Mouse (Mus musculus) spleen, adult 12 weeks (tissue): ENCODE results near the gene Inka1.
A peak's percentile ranks its signal among the peaks of the same experiment; 100 is the strongest.

Experiments
- DNase-seq: peaks from one replicate; pipeline ENCODE4 v3.0.0; 2022; ENCODE audit warnings: low spot score

Inka1 gene

GRCm38 (mm10) chr9:107984052-107984753, 1.5 kb downstream of the Inka1 start:
- DNase-seq = no peak

- peak; percentile 26 for DNase-seq
Measured at GRCm38 (mm10) chr9:107983421-107983890, 2.2 kb downstream of the Inka1 start.

DNA sequence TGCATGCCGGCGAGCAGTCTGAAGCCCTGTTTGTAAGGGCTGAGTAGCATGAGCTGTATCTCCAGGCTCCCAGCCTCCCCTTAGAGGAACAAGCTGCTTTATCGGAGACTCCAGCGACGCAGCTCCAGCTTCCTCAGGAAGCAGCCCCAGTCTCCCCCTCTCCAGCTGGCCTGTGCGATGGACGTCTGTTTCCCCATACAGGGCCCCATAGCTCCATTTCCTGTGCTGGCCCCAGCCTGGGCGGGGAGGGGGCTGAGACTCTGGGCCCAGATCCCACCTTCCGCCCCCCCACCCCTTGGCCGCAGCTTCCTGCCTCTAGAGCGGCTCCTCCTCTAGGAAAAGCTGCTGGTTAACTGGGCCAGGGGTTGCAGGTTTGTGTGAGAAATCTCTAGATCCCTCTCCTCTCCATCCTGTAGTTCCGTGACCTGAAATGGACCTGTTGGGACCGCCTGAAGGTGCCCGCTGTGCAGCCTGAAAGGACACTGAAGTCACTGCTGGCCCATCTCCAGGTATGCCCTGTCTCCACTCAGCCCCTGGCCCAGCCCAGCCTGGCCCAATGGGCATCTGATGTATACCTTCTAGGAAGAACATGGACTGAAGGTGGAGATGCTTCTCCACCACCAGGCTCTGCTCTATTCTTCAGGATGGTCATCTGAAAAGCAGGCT, 2.9 kb downstream of the Inka1 start, which contains the start of gene Gm20661:
Gene Gm20661, plus strand, starts transcription at position 378 of the 666 bp plus-strand sequence.
- DNase-seq = peak; percentile 56

DNA sequence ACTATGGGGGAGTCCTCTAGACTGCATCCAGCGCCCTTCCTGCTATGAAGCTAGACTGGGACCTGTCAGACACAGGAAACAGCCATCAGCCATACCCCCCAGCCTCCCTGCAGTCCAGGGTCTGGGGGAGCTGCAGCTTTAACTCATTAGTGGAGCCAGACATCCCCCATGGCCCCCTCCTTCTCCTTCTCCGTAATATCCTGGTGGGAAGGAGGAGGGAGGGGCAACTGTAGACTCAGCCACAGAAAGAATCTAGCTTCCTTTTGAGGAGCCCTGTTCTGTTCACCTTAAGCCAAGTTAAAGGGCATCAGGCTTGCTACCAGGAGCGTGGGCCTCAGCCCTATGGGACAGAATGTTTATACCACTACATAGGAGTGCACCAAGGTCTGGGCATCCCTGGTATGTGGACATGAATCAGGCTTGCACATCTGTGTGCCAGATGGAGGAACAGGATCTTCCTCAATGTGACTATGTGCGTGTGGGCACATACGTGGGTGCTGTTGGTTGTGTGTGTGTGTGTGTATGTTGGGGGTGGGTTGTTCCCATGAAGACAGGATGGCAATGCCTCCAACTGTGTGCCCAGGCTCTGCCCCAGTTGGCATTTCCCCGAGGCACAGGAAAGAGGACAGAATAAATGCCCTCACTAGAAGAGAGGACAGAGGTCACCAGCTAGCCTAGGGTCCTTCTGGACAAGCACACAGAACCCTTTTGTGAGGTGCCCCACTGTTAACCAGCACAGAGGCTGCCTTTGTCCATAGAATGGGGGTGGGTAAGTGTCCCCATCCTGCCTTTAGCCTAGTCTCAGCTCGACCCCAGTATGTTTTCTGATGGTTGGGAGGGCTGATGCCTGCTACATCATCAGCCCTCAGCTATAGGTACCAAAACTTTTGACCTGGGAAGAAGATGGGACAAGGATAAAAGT, 3.7 kb downstream of the Inka1 start:
- DNase-seq = no peak

DNA sequence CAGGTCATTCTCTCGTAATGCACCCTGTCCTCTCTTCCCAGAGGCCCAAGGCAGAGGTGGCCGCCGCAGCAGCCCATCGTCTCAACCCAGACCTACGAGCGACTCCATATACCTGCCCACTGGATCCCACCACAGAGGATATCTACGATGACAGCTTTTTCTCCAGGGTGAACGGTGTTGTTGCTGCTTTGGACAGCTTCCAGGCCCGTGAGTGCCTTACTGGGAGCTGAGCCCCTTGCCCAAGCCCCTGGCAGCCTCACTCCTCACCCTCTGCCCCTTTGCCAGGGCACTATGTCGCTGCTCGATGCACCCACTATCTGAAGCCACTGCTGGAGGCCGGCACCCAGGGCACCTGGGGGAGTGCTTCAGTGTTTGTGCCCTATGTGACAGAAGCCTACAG, 6.9 kb downstream of the Inka1 start:
- DNase-seq = no peak

DNA sequence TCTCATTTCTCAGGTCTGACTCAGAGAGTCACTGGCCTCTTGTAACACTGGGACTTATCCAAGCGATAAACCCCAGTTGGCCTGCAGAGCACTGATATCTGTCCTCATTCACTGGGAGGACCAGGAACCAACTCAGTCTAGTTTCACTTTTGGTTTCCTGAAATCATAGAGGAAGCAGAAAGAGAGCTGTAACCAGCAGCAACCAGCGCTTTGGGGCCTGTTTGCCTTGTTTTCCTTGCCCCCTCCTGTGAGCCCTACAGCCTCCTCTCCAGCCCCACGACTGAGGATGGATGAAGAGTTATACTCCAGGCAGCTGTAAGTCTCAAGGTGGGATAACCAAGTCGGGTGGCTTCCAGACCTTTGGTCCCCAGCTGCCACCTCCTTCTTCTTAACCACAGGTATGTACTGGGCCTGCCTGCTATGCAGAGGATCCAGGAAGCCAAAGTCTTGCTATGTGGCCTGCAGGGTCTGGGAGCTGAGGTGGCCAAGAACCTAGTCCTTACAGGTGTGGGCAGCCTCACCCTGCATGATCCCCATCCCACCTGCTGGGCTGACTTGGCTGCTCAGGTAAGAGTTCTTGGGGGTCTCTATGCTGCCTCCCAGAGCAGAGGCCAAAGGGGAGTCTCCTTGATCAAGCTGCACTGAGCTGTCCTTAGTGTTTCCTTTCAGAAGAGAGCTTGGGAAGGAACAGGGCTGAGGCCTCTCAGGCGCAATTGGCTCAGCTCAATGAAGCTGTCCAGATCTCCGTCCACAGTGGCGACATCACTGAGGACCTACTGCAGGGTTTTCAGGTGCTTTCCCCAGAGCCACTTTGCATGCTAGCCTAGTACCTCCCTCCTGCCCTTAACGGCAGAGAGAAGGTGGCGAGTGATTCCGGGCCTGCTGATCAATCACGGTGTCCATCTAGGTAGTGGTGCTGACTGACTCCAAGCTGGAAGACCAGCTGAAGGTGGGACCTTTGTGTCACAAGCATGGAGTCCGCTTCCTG, 10.0 kb downstream of the Inka1 start, which contains the start of gene Uba7:
Gene Uba7, plus strand, starts transcription at position 107 of the 988 bp plus-strand sequence.
- peak; percentile 67 for DNase-seq

GRCm38 (mm10) chr9:107974491-107975171, 11.0 kb downstream of the Inka1 start:
- peak; percentile 38 for DNase-seq

GRCm38 (mm10) chr9:107971690-107972541, 13.8 kb downstream of the Inka1 start:
- DNase-seq = peak; percentile 69

GRCm38 (mm10) chr9:107970311-107970710, 15.4 kb downstream of the Inka1 start:
- DNase-seq = no peak

DNA sequence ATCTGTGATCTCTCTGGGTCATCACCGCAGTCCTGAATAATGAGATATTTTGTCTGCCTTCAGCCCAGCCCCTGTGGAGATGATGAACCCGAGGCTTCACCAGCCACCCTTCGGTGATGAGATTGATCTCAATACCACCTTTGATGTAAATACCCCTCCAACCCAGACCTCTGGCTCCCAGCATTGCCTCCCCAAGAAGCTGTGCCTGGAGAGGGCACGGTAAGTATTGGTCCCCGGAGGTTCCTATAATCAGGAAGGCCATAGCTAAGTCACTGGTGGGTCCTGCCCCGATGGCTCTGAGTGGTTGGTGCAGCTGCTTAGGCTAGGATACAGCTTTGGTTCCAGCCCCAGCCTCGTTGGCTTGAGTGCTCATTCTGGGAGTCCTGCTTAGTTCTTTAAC, 17.1 kb downstream of the Inka1 start:
- DNase-seq = no peak

GRCm38 (mm10) chr9:107967437-107967836, 18.2 kb downstream of the Inka1 start:
- no peak for DNase-seq

DNA sequence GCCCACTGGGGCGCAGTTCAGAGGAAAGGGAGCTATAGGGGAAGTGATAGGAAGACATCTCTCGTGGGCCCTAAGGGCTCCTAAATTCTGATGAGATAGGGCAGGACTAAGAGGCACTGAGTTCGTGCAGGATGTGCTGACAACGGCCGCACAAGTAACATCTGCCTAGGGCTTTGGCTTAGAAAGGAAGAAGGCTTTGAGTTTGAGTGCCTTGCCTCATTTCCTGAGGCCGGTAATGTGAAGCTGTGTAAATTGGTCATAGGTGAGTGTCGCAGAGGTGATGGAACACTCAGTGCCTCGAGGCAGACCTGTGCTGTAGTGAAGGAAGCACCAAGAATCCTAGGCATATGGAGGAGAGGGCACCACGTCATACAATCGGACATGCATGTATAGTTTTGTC, 19.0 kb downstream of the Inka1 start:
- DNase-seq = no peak

DNA sequence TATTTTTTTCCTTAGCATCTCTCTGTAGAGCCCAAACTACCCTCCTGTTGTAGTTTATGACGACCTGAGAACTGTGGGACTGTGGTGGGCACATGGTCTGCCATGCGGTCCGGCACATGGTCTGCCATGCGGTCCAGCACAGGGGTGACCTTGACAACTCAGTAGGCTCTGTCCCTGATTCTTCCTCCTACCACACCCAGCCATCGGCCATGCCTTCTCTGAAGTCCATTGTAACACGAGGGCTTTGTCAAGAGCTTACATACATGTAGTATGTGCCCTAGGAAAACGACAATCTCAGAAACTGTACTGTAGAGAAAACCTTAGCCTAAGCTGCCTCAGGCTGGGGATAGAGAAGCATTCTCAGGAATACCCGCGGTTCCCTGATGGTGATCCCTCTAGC, 21.0 kb downstream of the Inka1 start:
- no peak for DNase-seq

- DNase-seq = peak; percentile 59
Measured at GRCm38 (mm10) chr9:107963700-107964099, 22.0 kb downstream of the Inka1 start.

GRCm38 (mm10) chr9:107962916-107963315, 22.8 kb downstream of the Inka1 start:
- DNase-seq = no peak

GRCm38 (mm10) chr9:107961881-107962280, 23.8 kb downstream of the Inka1 start:
- no peak for DNase-seq

DNA sequence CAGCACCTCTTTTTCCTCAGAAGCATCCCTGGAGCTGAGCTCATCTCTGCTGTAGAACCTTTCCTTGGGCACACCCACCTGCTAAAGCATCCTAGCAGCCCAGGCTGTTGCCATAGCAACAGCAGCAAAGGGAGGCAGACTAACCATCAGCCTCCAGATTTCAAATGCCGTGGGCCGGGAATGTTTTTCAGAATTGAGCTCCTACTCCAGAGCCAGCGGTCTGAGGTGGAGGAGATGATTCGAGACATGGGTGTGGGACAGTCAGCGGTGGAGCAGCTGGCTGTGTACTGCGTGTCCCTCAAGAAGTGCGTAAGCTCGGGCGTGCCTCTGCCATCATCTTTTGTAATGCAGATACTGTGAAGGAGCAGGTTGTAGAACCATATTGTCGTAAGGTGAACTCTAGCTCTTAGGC, 24.3 kb downstream of the Inka1 start:
- DNase-seq = no peak

GRCm38 (mm10) chr9:107960928-107961327, 24.8 kb downstream of the Inka1 start:
- no peak for DNase-seq

DNA sequence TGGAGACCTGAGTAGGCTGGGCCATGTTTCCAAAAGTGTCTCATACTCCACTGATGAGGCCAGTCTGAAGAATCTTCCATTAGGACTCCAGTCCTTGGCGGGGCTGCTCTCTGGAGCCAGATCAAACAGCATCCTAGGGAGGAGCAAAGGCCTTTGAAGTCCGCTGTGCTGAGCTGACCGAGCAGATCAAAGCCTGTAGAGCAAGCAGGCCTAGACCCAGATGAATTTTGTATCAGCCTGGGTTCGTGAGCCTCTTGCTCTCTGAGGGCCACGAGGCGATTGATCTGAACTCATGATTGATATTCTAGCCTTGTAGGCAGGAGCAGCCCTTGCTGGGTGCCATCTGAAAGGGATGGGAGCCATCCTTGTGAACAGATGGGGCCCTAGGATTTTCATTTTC, 25.8 kb downstream of the Inka1 start:
- no peak for DNase-seq

GRCm38 (mm10) chr9:107957141-107957540, 28.5 kb downstream of the Inka1 start:
- no peak for DNase-seq
